Mouse (Mus musculus): ENCODE measurements around the gene Usp12.

Usp12 gene

GRCm38 (mm10) chr5:146794853-146795252 is at the start of gene Usp12:
TSS of gene Usp12 (minus strand) at chr5:146795006.
- DNase-seq, result peak; percentile 98

DNA sequence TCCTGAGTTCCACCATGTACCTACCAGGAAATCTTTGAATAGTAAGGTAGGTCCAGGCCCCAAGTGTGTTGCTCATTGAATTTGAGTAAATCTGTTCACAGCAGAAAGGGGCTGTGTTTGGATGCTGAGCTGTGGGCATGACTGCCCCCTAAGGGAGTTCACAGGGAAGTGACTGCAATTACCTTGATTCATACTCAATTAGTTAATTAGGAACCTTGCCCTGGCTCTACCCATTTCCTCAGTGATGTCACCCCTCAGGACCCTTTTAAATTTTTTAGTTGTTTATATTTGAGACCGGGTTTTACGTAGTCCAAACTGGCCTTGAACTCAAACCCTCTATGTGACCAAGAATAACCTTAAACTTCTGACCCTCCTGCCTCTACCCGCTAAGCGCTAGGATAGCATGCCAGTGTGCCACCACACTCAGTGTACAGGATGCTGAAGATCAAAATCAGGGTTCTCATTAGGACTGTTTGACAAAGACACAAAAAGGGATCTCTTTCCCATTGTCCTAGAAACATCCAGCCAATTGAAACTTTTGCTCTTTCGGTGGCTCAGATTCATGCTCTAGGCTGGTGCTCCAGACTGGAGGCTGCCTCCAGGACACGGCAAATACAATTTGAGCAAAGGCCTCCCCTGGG is 49.6 kb upstream of the Usp12 start:
- no peak for DNase-seq

GRCm38 (mm10) chr5:146841996-146842395 is 47.2 kb upstream of the Usp12 start:
- no peak for DNase-seq

- DNase-seq, result no peak
These were observed 46.5 kb upstream of the Usp12 start for GRCm38 (mm10) chr5:146841301-146841700.

DNA sequence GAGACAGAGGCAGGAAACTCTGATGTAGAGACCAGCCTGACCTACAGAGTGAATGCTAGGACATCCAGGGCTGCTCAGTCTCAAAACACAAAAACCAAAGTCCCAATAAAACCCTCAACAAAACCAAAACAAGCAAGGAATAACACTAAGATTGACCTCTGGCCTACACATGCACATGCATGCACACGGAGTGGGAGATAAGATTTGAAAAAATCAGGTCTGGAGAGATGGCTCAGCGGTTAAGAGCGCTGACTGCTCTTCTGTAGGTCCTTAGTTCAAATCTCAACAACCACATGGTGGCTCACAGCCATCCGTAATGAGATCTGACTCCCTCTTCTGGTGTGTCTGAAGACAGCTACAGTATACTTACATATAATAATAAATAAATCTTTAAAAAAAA is 45.6 kb upstream of the Usp12 start:
- DNase-seq, result no peak

DNA sequence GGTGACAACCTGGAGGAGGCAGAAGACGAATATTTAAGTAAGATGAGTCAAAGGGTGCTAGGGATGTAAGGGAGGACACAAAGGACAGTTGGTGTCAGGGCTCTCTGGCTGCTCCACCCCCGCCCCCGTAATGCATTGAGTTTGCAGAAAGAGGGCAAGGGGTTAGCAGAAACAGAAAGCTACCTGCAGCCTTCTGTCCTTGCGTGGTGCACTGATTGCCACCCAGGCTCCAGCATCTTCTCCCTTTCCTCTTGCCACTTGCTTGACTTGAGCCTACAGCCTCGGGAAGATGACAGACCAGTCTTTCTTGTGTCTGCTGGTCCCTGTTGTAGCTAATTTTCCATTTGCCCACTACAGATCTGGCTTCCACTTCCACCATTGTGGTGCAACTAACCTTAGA is 45.0 kb upstream of the Usp12 start:
- no peak for DNase-seq

DNA sequence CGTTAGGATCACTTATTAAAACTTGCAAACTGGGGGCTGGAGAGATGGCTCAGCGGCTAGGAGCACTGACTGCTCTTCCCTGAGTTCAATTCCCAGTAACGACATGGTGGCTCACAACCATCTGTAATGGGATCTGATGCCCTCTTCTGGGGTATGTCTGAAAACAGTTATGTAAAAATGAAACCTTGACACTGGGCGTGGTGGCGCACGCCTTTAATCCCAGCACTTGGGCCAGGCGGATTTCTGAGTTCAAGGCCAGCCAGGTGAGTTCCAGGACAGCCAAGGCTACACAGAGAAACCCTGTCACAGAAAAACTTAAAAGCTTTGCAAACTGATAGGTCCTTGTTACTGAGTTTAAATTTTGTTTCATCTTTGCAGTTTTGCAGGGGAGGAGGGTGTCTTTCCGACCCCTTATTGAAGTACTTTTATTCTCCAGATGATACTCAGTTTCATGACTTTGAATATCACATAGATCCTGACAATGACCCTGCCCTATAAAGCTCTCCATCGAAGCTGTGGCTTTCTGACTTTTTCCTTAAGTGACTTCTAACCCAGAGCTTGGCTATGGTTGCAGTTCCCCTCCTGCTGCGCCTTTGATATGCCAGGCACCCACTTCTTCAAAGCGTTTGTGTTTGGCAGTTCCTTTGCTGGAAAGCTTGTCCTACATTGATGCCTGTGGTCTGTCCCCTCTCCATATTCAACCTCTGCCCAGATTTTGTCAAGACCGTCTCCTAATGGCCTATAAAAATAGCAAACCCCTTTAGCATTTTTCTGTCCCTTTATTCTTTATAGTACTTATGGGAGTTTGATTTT is 44.2 kb upstream of the Usp12 start:
- no peak for DNase-seq

DNA sequence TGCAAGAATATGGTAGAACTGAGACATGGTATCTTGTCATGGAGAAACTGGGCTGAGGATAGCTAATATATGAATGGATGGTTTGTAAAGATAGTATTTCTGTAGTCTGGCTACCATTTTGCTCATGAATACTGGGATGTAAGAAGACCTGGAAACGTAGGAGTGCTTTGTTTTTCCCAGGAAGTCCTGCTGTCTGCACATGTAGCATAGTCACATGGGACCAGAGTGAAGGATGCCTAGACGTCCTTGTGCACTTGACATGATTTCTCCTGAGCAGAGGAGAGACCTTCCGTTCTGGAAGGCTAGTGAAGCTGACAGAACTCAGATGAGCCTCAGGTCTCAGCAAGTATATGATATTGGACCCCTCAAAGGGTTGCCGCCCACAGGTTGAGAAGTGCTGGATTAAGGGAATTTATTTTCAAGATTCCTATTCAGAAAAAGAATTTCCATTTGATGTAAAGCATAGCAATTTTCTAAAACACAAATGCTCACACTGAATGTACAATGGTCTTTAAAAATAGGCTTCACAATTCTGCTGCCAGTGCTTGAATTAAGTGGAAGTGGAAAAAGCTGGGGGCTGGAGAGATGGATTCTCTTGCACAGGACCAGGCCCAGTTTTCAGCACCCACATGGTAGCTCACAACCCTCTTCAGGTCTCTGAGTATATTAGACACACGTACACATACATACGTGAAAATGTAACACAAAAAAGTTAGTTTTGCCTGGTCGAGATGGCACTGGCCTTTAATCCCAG is 43.3 kb upstream of the Usp12 start:
- DNase-seq, result no peak

GRCm38 (mm10) chr5:146834959-146835358 is 40.2 kb upstream of the Usp12 start:
- no peak for DNase-seq

DNA sequence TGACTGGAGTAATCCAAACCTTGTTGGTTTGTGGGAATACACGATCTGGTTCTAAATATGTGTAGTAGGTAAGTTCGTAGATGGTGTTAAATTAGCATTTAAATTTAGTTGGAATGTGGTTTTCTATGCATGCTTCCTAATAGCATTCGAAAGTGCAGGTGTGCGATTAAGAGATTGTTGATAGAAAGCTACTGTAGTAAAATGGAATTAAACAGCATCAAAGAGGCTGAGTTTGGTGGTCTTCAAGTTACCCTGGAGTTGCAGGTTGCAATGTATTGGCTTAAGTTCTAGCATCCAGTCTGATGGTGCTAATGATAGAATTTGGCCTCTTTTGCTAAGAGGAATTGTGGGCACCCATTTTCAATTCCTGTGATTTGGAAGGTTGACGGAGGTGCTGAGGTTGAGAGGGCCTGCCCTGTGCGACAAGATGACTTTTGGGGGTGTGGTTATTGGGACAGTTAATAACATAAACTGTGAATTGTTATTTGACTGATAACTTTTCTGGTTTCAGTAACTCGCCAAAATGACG is 38.9 kb upstream of the Usp12 start:
- DNase-seq, result no peak

DNA sequence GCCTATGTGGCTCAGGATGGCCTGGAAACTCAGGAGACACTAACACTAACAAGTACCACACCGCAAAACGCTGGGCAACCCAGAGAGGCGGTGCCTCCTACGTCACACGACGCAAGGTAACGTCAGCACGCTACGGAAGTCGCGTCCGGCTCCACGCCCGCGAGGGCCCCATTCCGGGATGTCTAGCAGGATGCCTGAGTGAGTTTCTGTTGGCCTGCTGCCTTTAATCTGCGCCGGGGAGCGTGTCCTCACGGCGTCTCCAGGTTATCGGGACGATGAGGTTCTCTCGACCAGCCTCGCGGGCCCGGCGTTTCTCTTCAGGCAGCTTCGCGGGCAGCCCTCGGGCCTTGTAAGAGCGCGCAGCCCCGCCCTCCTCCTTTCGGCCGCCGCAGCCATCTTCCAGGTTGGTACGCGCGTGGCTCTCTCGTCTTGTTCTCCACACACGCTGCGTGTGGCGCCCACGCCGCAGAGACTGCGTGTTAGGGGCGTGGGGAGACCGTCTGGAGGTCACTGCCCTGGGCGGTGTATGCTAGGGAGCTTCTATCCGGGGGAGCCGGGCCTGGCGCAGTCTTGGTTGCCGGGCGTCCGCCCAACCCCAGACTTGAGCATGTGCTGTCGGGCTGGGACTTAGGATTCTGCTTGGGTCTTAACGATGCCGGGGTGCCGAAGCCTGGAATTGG is 38.1 kb upstream of the Usp12 start, which contains the start of gene Rpl21:
Rpl21 (plus strand) TSS at position 122 of the 680 bp plus-strand sequence.
- peak; percentile 93 for DNase-seq

GRCm38 (mm10) chr5:146832435-146832768 is 37.6 kb upstream of the Usp12 start:
- DNase-seq, result no peak

DNA sequence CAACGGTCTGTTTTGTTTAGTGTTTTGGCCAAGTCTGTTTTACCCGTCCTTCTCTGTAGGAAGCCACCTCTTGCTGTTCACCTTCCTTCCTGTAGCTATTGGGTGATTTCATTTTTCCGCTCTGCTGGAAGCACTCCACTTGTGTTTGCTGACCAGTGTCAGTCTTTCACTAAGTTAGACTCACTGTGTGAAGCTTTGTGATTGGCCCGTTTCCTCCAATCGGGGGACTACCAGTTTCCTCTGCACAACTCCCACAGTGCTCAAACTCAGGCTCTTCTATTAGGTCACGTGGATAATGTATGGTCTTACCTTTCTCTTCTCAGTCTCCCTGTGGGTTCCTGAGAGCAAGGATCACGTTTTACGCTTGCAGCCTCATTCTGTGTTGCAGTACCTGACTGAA is 34.7 kb upstream of the Usp12 start:
- DNase-seq, result no peak

DNA sequence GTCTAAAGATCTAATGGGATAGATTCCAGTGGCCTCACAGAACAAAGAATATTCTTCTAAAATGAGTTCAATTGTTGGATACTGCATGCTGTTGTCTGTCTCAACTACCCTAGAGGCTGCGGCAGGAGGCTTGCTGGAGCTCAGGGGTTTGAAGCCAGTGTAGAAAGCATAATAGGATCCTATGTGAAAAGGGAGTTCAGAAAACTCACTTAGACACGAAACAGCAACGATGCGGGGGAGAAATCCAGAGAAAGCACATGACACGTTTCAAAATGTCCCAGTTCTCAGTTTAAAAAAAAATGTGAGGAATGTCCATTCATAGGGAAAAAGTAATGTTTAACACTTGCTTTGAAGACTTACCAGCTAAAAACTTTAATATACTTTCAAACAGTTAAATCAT is 28.2 kb upstream of the Usp12 start:
- no peak for DNase-seq

- DNase-seq, result no peak
These were observed 24.3 kb upstream of the Usp12 start for GRCm38 (mm10) chr5:146818906-146819623.

DNA sequence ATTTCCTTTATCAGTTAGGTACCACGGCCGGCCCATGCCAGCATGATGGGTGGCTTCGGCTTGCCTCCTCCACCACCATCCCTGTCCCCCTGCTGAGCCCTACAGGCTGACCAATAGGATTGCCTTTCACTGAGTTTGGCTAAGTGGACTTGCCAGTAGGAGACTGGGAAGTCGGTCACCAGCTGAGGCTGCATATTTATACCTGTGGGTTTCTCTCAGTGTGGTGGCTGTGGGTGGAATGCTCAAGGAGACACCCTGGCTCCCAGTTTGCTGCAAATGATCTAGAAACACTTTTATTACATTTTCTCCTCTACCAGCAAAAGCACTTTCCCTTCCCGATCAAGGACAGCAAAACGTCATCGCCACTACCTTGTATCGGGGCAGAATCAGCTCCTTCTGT is 22.8 kb upstream of the Usp12 start:
- DNase-seq, result no peak

GRCm38 (mm10) chr5:146815394-146815793 is 20.6 kb upstream of the Usp12 start:
- no peak for DNase-seq

DNA sequence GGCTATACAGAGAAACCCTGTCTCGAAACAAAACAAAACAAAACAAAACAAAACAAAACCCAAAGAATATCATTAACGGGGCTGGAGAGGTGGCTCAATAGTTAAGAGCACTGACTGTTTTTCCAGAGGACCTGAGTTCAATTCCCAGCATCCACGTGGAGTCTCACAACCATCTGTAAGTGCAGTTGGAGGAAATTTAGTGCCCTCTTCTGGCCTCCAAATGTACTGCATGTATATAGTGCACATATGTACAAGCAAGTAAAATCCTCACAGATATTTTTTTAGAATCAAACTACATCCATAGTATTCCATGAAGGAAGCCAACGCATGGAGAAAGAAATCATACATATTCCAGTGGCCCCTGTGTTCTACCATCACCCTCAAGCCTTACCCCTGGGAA is 18.6 kb upstream of the Usp12 start:
- no peak for DNase-seq

GRCm38 (mm10) chr5:146812866-146813265 is 18.1 kb upstream of the Usp12 start:
- no peak for DNase-seq

GRCm38 (mm10) chr5:146809951-146810350 is 15.1 kb upstream of the Usp12 start:
- no peak for DNase-seq

GRCm38 (mm10) chr5:146806004-146806430 is 11.2 kb upstream of the Usp12 start:
- DNase-seq, result no peak

GRCm38 (mm10) chr5:146798031-146798430 is 3.2 kb upstream of the Usp12 start:
- no peak for DNase-seq

Measured in right cerebral cortex, postnatal 14 days (tissue).